ENCODE assay signal across 8 mouse cellular contexts in the genomic region with DNA sequence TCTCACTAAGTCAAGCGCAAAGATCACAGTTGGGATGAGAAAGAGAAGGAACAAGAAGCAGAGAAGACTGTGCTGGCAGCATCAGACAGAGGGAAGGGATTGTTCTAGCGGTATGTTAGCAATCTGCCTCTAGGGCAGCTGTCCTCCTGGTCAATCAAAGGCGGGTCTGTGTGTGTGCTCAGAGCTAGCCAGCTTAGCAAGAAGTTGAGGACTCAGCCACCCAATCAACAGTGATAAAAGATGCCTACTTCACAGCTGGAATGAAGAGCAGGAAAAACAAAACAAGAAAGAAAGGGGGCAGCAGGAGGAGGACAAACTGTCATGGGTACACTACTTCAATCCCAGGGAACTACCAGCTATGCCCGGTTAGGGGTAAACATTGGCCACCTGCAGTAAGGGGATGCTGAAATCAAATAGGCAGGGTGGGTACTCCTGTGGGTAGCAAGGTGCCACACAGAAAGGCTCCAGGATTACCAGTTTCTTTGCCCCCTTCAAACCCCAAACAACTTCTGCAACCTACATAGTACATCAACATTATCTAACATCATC. TPM values are rescaled to one million over a fixed set of nuclear protein-coding genes. Genes with fewer than 3 reads are reported as not detected.
DNase-seq lines count a peak whose midpoint lies in the region; ATAC-seq and TF ChIP-seq lines count a peak whose summit lies in the region.

No protein-coding gene starts in this region.

- H3K4me1 ChIP-seq in lung, embryonic 15.5 days: peaks cover 83% of the 10 kb centered on the region
- H3K4me1 ChIP-seq in embryonic facial prominence, embryonic 15.5 days: peaks cover 67% of the 10 kb centered on the region
- peaks cover 16% of the 10 kb centered on the region for H3K4me1 ChIP-seq in limb, embryonic 11.5 days (ENCODE audit: control insufficient read depth, insufficient read depth, low read length)

- 20% methylated on average over 4 of the region's 4 CpGs for WGBS in lung, embryonic 15.5 days
- 17% methylated on average over 4 of the region's 4 CpGs for WGBS in embryonic facial prominence, embryonic 15.5 days
- 33% methylated on average over 4 of the region's 4 CpGs for WGBS in limb, embryonic 11.5 days

- no peaks in the 10 kb centered on the region for H3K27me3 ChIP-seq in lung, embryonic 15.5 days
- H3K27me3 ChIP-seq in embryonic facial prominence, embryonic 15.5 days: no peaks in the 10 kb centered on the region
- H3K27me3 ChIP-seq in limb, embryonic 11.5 days (ENCODE audit: control insufficient read depth, insufficient read depth, low read length): no peaks in the 10 kb centered on the region
- no peaks in the 10 kb centered on the region for H3K27me3 ChIP-seq in myocyte (ENCODE audit: control insufficient read depth, insufficient read depth, insufficient read length)

- peaks cover 94% of the 10 kb centered on the region for H3K79me2 ChIP-seq in myocyte (ENCODE audit: control insufficient read depth, insufficient read depth)

- TF ChIP-seq POLR2A in myocyte (IDR thresholded peaks at IDR 0.05; ENCODE audit: insufficient read length, low read depth): peak; percentile 19

- no peaks in the 10 kb centered on the region for H3K9me3 ChIP-seq in lung, embryonic 15.5 days
- H3K9me3 ChIP-seq in embryonic facial prominence, embryonic 15.5 days (replicated peaks): no peaks in the 10 kb centered on the region
- H3K9me3 ChIP-seq in limb, embryonic 11.5 days (ENCODE audit: control insufficient read depth, low read length): no peaks in the 10 kb centered on the region

- peak overlapping the region; percentile 97 for H3K27ac ChIP-seq in lung, embryonic 15.5 days
- peak overlapping the region; percentile 87 for H3K27ac ChIP-seq in embryonic facial prominence, embryonic 15.5 days (replicated peaks)
- peak overlapping the region; percentile 85 for H3K27ac ChIP-seq in limb, embryonic 11.5 days (replicated peaks; ENCODE audit: low read depth, low read length)

- peak overlapping the region; percentile 41 for H3K9ac ChIP-seq in lung, embryonic 15.5 days
- H3K9ac ChIP-seq in embryonic facial prominence, embryonic 15.5 days: no peak overlapping the region
- H3K9ac ChIP-seq in limb, embryonic 11.5 days (ENCODE audit: low read length): no peak overlapping the region

- H3K4me2 ChIP-seq in lung, embryonic 15.5 days: peak overlapping the region; percentile 48
- peak overlapping the region; percentile 27 for H3K4me2 ChIP-seq in embryonic facial prominence, embryonic 15.5 days (replicated peaks)
- no peak overlapping the region for H3K4me2 ChIP-seq in limb, embryonic 11.5 days (ENCODE audit: low read depth, severe bottlenecking)
- H3K4me2 ChIP-seq in myocyte (ENCODE audit: low read depth): peak overlapping the region; percentile 100

- H3ac ChIP-seq in myocyte (ENCODE audit: control insufficient read depth, insufficient read length): no peak overlapping the region

- no peak for ATAC-seq in lung, embryonic 15.5 days (ENCODE audit: borderline replicate concordance, extremely low read depth, low FRiP score, low TSS enrichment)
- no peak for ATAC-seq in embryonic facial prominence, embryonic 15.5 days (ENCODE audit: insufficient number of reproducible peaks, low FRiP score, low TSS enrichment, low read depth)
- no peak for ATAC-seq in limb, embryonic 11.5 days (ENCODE audit: insufficient number of reproducible peaks, low FRiP score, low TSS enrichment, low read depth)

- H3K4me3 ChIP-seq in lung, embryonic 15.5 days: peak overlapping the region; percentile 7; the same call in 1 of the 2 replicates
- H3K4me3 ChIP-seq in embryonic facial prominence, embryonic 15.5 days (replicated peaks): no peak overlapping the region
- no peak overlapping the region for H3K4me3 ChIP-seq in limb, embryonic 11.5 days (ENCODE audit: low read depth, low read length)
- peak overlapping the region; percentile 12 for H3K4me3 ChIP-seq in myocyte

- no peaks in the 10 kb centered on the region for H3K36me3 ChIP-seq in lung, embryonic 15.5 days
- H3K36me3 ChIP-seq in embryonic facial prominence, embryonic 15.5 days: no peaks in the 10 kb centered on the region
- H3K36me3 ChIP-seq in limb, embryonic 11.5 days (ENCODE audit: control insufficient read depth, insufficient read depth, low read length): no peaks in the 10 kb centered on the region
- no peaks in the 10 kb centered on the region for H3K36me3 ChIP-seq in myocyte (ENCODE audit: control insufficient read depth, insufficient read depth)

- no peak for DNase-seq in lung, adult 18-20 months
- DNase-seq in limb, embryonic 11.5 days (ENCODE audit: low spot score): no peak
- no peak for DNase-seq in natural killer cell, adult 2 months (ENCODE audit: low spot score in 2 of 2)
- DNase-seq in cerebellum, postnatal 4 days (ENCODE audit: low spot score in 2 of 2): no peak
- DNase-seq in gastrocnemius, adult 18-20 months (ENCODE audit: low spot score): no peak

TF ChIP-seq in myocyte, 11 proteins besides CTCF, POLR2A, EP300 and RAD21:
- TF ChIP-seq MYOD1 (IDR thresholded peaks at IDR 0.05; ENCODE audit: control insufficient read depth in 1 of 3, insufficient read length in 2 of 3, low read depth in 2 of 3) (peak; percentile 90 to 94 (median 94)), TCF12 (IDR thresholded peaks at IDR 0.05; ENCODE audit: insufficient read depth, poor library complexity, severe bottlenecking) (peak; percentile 18), MYOG (IDR thresholded peaks at IDR 0.05; ENCODE audit: control insufficient read depth in 1 of 3, insufficient read depth in 1 of 3, insufficient read length in 2 of 3, low read depth in 2 of 3) (peak in 2 of 3 experiments; percentile 65 to 84), USF1 (IDR thresholded peaks at IDR 0.05; ENCODE audit: low read depth) (no peak), MAX (IDR thresholded peaks at IDR 0.05; ENCODE audit: low read depth) (no peak), POLR2AphosphoS2 (IDR thresholded peaks at IDR 0.05; ENCODE audit: insufficient read length, low read depth) (no peak), E2F4 (IDR thresholded peaks at IDR 0.05; ENCODE audit: insufficient read depth) (no peak)

RNA-seq across cellular contexts. Expression of gene Ctnnd1, which starts 15.6 kb away (rescaled TPM):
- polyA plus RNA-seq in lung, embryonic 15.5 days (2015; fragmentation: Nextera tagmentation; extraction: Ambion mirVana): 61.5 and 66.0 TPM in 2 replicates
- 49.9 and 52.7 TPM in 2 replicates for polyA plus RNA-seq in embryonic facial prominence, embryonic 15.5 days (2015; fragmentation: Nextera tagmentation; extraction: Ambion mirVana)
- polyA plus RNA-seq in limb, embryonic 11.5 days (2014; fragmentation: Nextera tagmentation; extraction: Ambion mirVana): 35.2 and 38.7 TPM in 2 replicates
- polyA plus RNA-seq in myocyte (2012; fragmentation: generic; extraction: Trizol): 64.6 TPM
- 10 to 100 TPM; 23.2 to 29.2 TPM for total RNA-seq in gastrocnemius, adult 18-20 months (2021)

RNA-seq across cellular contexts. Expression of gene Btbd18, which starts 23.9 kb away (rescaled TPM):
- polyA plus RNA-seq in lung, embryonic 15.5 days (2015; fragmentation: Nextera tagmentation; extraction: Ambion mirVana): 0.13 and 0.22 TPM in 2 replicates
- 0.16 and 0.27 TPM in 2 replicates for polyA plus RNA-seq in embryonic facial prominence, embryonic 15.5 days (2015; fragmentation: Nextera tagmentation; extraction: Ambion mirVana)
- polyA plus RNA-seq in limb, embryonic 11.5 days (2014; fragmentation: Nextera tagmentation; extraction: Ambion mirVana): 0.09 and 0.37 TPM in 2 replicates
- polyA plus RNA-seq in myocyte (2012; fragmentation: generic; extraction: Trizol): 0.01 TPM
- total RNA-seq in gastrocnemius, adult 18-20 months (2021): not detected

RNA-seq across cellular contexts. Expression of gene Selenoh, which starts 35.6 kb away (rescaled TPM):
- polyA plus RNA-seq in lung, embryonic 15.5 days (2015; fragmentation: Nextera tagmentation; extraction: Ambion mirVana): 356 and 375 TPM in 2 replicates
- 230 and 231 TPM in 2 replicates for polyA plus RNA-seq in embryonic facial prominence, embryonic 15.5 days (2015; fragmentation: Nextera tagmentation; extraction: Ambion mirVana)
- polyA plus RNA-seq in limb, embryonic 11.5 days (2014; fragmentation: Nextera tagmentation; extraction: Ambion mirVana): 485 and 509 TPM in 2 replicates
- 129 TPM for polyA plus RNA-seq in myocyte (2012; fragmentation: generic; extraction: Trizol)
- total RNA-seq in gastrocnemius, adult 18-20 months (2021): 10 to 100 TPM; 12.0 to 14.4 TPM

RNA-seq across cellular contexts. Expression of gene Gm28635, which starts 42.8 kb away (rescaled TPM):
- polyA plus RNA-seq in lung, embryonic 15.5 days (2015; fragmentation: Nextera tagmentation; extraction: Ambion mirVana): not detected in 2 replicates
- not detected in 2 replicates for polyA plus RNA-seq in embryonic facial prominence, embryonic 15.5 days (2015; fragmentation: Nextera tagmentation; extraction: Ambion mirVana)
- polyA plus RNA-seq in limb, embryonic 11.5 days (2014; fragmentation: Nextera tagmentation; extraction: Ambion mirVana): not detected in 2 replicates
- polyA plus RNA-seq in myocyte (2012; fragmentation: generic; extraction: Trizol): not detected
- 1 to 10 TPM in 1 of 2 experiments, under 1 TPM in 1; 0.59 to 2.2 TPM for total RNA-seq in gastrocnemius, adult 18-20 months (2021)

RNA-seq across cellular contexts. Expression of gene Med19, which starts 43.2 kb away (rescaled TPM):
- polyA plus RNA-seq in lung, embryonic 15.5 days (2015; fragmentation: Nextera tagmentation; extraction: Ambion mirVana): 37.1 and 38.0 TPM in 2 replicates
- 31.3 and 34.0 TPM in 2 replicates for polyA plus RNA-seq in embryonic facial prominence, embryonic 15.5 days (2015; fragmentation: Nextera tagmentation; extraction: Ambion mirVana)
- polyA plus RNA-seq in limb, embryonic 11.5 days (2014; fragmentation: Nextera tagmentation; extraction: Ambion mirVana): 54.1 and 55.4 TPM in 2 replicates
- 20.3 TPM for polyA plus RNA-seq in myocyte (2012; fragmentation: generic; extraction: Trizol)
- 1 to 10 TPM; 7.7 to 8.5 TPM for total RNA-seq in gastrocnemius, adult 18-20 months (2021)

Comparison
In these comparisons a context has a peak if more than half of its experiments do, and no peak if none do; other contexts are left out.
1. H3K4me3 ChIP-seq: peak in lung, embryonic 15.5 days (single experiment) and myocyte (single experiment); none in embryonic facial prominence, embryonic 15.5 days (single experiment) and limb, embryonic 11.5 days (single experiment).
2. Peak in every context shown above with its lines, with median percentiles within 50 percentile points of each other: H3K27ac ChIP-seq.